Mouse (Mus musculus) spleen, postnatal 4 days (tissue): Measurements from ENCODE around the gene Degs1.

Source experiments
- DNase-seq, 2 experiments: peaks; one replicate each; pipeline ENCODE4 v3.0.0; 2022; ENCODE audit warnings: low spot score in 2 of 2

Gene Degs1

GRCm38 (mm10) chr1:182226261-182226660 is 56.3 kb downstream of the Degs1 start:
- DNase-seq, result peak in 1 of 2 experiments; percentile 55
